Mouse (Mus musculus) myocyte (in vitro differentiated cells): ENCODE measurements around the gene Pycr1. TPM values are rescaled to one million over a fixed set of nuclear protein-coding genes. Genes with fewer than 3 reads are reported as not detected.
A peak's percentile ranks its signal among the peaks of the same experiment; 100 is the strongest.

Experiments
- H3K27me3 ChIP-seq: one replicate; pipeline ENCODE4 v1.6.1; 2011; ENCODE audit not compliant: control insufficient read depth, insufficient read depth, insufficient read length
- H3K36me3 ChIP-seq: one replicate; pipeline ENCODE4 v1.6.1; 2011; ENCODE audit not compliant: control insufficient read depth, insufficient read depth
- H3K4me2 ChIP-seq: one replicate; pipeline ENCODE4 v1.6.1; 2011; ENCODE audit warnings: low read depth, control low read depth
- H3K4me3 ChIP-seq: one replicate; pipeline ENCODE4 v1.5.1; 2011; ENCODE audit warnings: mild to moderate bottlenecking, control low read depth, moderate library complexity
- H3K79me2 ChIP-seq: one replicate; pipeline ENCODE4 v1.6.1; 2011; ENCODE audit not compliant: control insufficient read depth, insufficient read depth
- H3ac ChIP-seq: one replicate; pipeline ENCODE4 v1.6.1; 2011; ENCODE audit not compliant: control insufficient read depth, insufficient read length
- CEBPB ChIP-seq: IDR thresholded peaks from 2 replicates; pipeline ENCODE4 v1.6.1; 2011; ENCODE audit warnings: mild to moderate bottlenecking, moderate library complexity; ENCODE audit not compliant: poor library complexity, insufficient read depth, severe bottlenecking
- E2F4 ChIP-seq: IDR thresholded peaks from one replicate; pipeline ENCODE4 v1.6.1; 2011; ENCODE audit warnings: mild to moderate bottlenecking, control low read depth, moderate library complexity; ENCODE audit not compliant: insufficient read depth
- MAX ChIP-seq: IDR thresholded peaks from one replicate; pipeline ENCODE4 v1.6.1; 2011; ENCODE audit warnings: low read depth, mild to moderate bottlenecking, control low read depth
- MYOD1 ChIP-seq, 3 experiments: IDR thresholded peaks; one replicate each; pipeline ENCODE4 v1.6.1; 2011; ENCODE audit warnings: control low read depth in 2 of 3, low read depth in 2 of 3, mild to moderate bottlenecking in 2 of 3, moderate library complexity in 1 of 3; ENCODE audit not compliant: insufficient read length in 2 of 3, control insufficient read depth in 1 of 3
- MYOG ChIP-seq, 3 experiments: IDR thresholded peaks; one replicate each; pipeline ENCODE4 v1.6.1; 2011; ENCODE audit warnings: control low read depth in 2 of 3, low read depth in 2 of 3, mild to moderate bottlenecking in 2 of 3; ENCODE audit not compliant: insufficient read length in 2 of 3, control insufficient read depth in 1 of 3, insufficient read depth in 1 of 3
- POLR2A ChIP-seq: IDR thresholded peaks from one replicate; pipeline ENCODE4 v1.6.1; 2011; ENCODE audit warnings: low read depth, mild to moderate bottlenecking, control low read depth, moderate library complexity; ENCODE audit not compliant: insufficient read length
- POLR2AphosphoS2 ChIP-seq: IDR thresholded peaks from one replicate; pipeline ENCODE4 v1.6.1; 2011; ENCODE audit warnings: low read depth, control low read depth; ENCODE audit not compliant: insufficient read length
- REST ChIP-seq: IDR thresholded peaks from one replicate; pipeline ENCODE4 v1.6.1; 2011; ENCODE audit warnings: mild to moderate bottlenecking, control low read depth, moderate library complexity; ENCODE audit not compliant: insufficient read depth, insufficient read length
- SRF ChIP-seq: IDR thresholded peaks from one replicate; pipeline ENCODE4 v1.6.1; 2011; ENCODE audit warnings: low read depth; ENCODE audit not compliant: control insufficient read depth, insufficient read length
- TCF12 ChIP-seq: IDR thresholded peaks from one replicate; pipeline ENCODE4 v1.6.1; 2011; ENCODE audit warnings: mild to moderate bottlenecking, control low read depth; ENCODE audit not compliant: poor library complexity, insufficient read depth, severe bottlenecking
- TCF3 ChIP-seq: IDR thresholded peaks from one replicate; pipeline ENCODE4 v1.6.1; 2011; ENCODE audit warnings: low read depth, control low read depth; ENCODE audit not compliant: insufficient read length
- USF1 ChIP-seq: IDR thresholded peaks from one replicate; pipeline ENCODE4 v1.6.1; 2011; ENCODE audit warnings: low read depth, mild to moderate bottlenecking, control low read depth, moderate library complexity
- polyA plus RNA-seq: library from polyadenylated mRNA; unstranded; fragments of >200 nt; fragmentation: generic; extraction: Trizol; gene quantifications from one replicate; pipeline ENCODE4 v1.2.1, GENCODE M21; 2012; ENCODE audit warnings: missing spikeins

The Pycr1 gene
- polyA plus RNA-seq, 1 experiment = 56.9 TPM

DNA sequence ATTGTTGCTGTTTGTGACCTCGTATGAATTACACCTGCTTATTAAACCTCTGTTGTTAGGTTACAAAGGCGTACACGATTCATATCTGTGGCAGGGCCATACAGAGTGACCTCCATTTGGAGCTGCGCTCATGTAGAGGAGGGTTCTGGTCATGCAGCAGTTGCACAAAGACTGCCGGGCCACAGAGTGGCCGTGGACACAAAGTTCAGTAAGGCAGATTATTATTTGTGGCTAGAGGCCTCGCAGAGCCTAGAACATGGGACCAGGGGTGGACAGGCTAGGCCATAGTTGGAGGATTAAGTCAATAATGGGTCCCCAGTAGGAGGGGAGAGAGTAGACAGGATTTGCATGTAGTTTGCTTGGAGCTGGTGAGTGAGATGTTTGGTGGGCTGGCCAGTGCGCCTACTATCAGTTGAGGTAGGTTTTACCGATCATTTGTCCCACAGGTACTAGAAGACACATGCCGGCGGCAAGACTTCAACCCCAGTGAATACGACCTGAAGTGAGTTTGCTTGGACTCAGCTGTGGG, 30.1 kb upstream of the Pycr1 start:
- no peaks in the 10 kb centered on the region for H3K36me3 ChIP-seq
- peak overlapping the region; percentile 44 for H3K4me3 ChIP-seq
- H3K4me2 ChIP-seq = peak overlapping the region; percentile 96
- TF ChIP-seq MYOG (IDR thresholded peaks at IDR 0.05; ENCODE audit: control insufficient read depth in 1 of 3, insufficient read depth in 1 of 3, insufficient read length in 2 of 3, low read depth in 2 of 3) = no peak
- no peak for TF ChIP-seq USF1
- TF ChIP-seq TCF12 = no peak
- no peak for TF ChIP-seq CEBPB
- no peak for TF ChIP-seq POLR2A
- no peak for TF ChIP-seq MYOD1 (IDR thresholded peaks at IDR 0.05; ENCODE audit: control insufficient read depth in 1 of 3, insufficient read length in 2 of 3, low read depth in 2 of 3)
- no peaks in the 10 kb centered on the region for H3K27me3 ChIP-seq
- no peaks in the 10 kb centered on the region for H3K79me2 ChIP-seq
- H3ac ChIP-seq = peak overlapping the region; percentile 72

DNA sequence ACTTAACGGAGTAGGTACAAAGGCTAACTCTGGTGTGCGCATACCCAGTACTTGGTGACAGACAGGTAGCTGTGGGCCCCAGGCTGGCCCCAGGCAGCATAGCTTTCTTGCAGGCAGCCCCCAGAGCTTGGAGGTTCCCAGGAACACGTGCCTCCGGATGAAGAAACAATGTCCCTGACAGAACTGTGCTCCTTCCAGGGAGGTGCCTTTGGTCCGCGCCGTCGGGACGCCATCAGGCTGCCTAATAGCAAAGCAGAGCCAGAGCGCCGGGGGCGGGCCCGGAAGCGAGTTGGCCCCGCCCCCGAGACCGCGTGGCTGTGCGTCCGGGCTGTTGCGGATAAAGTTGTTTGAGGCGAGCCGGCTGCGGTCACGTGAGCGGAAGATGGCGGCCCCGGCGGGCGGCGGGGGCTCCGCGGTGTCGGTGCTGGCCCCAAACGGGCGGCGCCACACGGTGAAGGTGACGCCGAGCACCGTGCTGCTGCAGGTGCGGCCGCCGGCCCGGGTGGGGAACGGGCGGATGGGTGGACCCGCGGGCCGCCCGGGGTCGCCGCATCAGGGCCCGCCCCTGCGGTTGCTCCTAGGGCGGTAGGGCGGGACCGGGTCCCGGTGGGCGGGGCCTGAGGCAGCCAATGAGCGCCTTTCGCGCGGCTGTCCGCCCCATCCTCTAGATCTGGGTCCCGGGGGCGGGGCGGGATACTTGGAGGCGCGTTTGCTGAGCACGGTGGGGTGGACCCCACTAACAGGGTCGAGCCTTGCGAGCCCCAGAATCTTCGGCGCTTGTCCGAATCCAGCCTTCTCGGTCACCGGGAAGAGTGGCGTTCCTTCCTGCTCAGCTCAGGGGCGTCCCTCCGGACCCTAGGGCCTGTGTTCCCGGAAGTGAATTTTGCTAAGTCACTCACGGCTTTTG, 29.4 kb upstream of the Pycr1 start, which contains the start of gene Aspscr1:
TSS of gene Aspscr1 (plus strand) at position 287 of the 907 bp plus-strand sequence.
- H3K4me2 ChIP-seq = peak within 1 kb of the TSS; percentile 96
- peak in 1 of 3 experiments; percentile 19 for TF ChIP-seq MYOG (IDR thresholded peaks at IDR 0.05; ENCODE audit: control insufficient read depth in 1 of 3, insufficient read depth in 1 of 3, insufficient read length in 2 of 3, low read depth in 2 of 3)
- TF ChIP-seq TCF12 = no peak
- TF ChIP-seq MAX = no peak
- peak; percentile 11 for TF ChIP-seq POLR2AphosphoS2
- peak; percentile 62 for TF ChIP-seq POLR2A
- TF ChIP-seq USF1 = peak; percentile 86

DNA sequence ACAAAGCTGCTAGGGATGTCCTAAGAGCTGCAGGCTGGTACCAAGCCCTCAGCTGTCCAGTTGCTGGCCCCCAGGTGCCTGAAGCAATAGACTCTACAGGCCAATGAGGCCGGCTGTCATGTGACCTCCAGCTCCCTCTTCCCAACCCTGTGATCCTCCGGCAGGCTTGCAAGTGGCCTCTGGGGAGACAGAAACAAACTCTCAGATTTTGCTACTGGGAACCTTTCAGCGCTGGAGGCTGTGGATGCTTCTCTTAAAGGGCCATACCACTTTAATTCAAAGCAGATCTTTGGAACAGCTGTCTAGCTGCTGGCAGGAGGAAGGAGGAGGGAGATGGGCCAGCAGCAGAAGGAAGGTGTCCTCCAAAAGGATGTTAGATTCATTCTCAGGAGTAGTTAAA, 23.0 kb upstream of the Pycr1 start:
- Histone ChIP-seq H3K27me3 (peaks cover 16% of the 10 kb centered on the region), H3K79me2 (no peaks in the 10 kb centered on the region), H3K4me2 (no peak overlapping the region), H3K36me3 (no peaks in the 10 kb centered on the region), H3K4me3 (no peak overlapping the region), H3ac (no peak overlapping the region)
- TF ChIP-seq POLR2AphosphoS2 = no peak
- no peak for TF ChIP-seq POLR2A
- no peak for TF ChIP-seq MYOG (IDR thresholded peaks at IDR 0.05; ENCODE audit: control insufficient read depth in 1 of 3, insufficient read depth in 1 of 3, insufficient read length in 2 of 3, low read depth in 2 of 3)
- peak; percentile 61 for TF ChIP-seq USF1
- no peak for TF ChIP-seq E2F4

More for the DNA sequence above, 29.4 kb upstream of the Pycr1 start, which contains the start of gene Aspscr1:
- peak within 1 kb of the TSS; percentile 44 for H3K4me3 ChIP-seq
- H3ac ChIP-seq = peak within 1 kb of the TSS; percentile 72
- H3K27me3 ChIP-seq = no peaks in the 10 kb centered on the region
- no peaks in the 10 kb centered on the region for H3K36me3 ChIP-seq
- no peaks in the 10 kb centered on the region for H3K79me2 ChIP-seq

DNA sequence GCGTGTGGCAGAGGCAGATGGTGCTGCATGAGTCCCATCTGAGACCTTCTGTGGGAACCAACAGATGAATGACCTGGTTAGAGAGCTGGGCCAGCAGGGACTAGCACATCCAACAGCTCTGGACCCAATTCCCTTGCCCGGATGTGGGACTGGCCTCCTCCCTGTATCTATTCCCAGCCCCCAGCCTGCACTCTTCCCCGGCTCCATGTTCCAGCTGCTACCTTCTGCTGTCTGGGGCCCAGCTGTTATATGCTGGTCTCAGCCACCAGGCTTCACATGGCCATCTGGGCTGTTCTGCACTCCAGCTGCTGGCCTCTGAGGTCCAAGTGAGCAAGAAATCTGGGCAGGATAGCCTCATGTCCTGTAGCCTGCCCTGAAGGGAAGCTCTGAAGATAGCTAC, 21.8 kb upstream of the Pycr1 start:
- Histone ChIP-seq H3ac (no peak overlapping the region), H3K4me3 (no peak overlapping the region), H3K79me2 (no peaks in the 10 kb centered on the region), H3K4me2 (no peak overlapping the region), H3K27me3 (peaks cover 28% of the 10 kb centered on the region), H3K36me3 (no peaks in the 10 kb centered on the region)
- peak in 2 of 3 experiments; percentile 36 to 37 for TF ChIP-seq MYOD1 (IDR thresholded peaks at IDR 0.05; ENCODE audit: control insufficient read depth in 1 of 3, insufficient read length in 2 of 3, low read depth in 2 of 3)
- no peak for TF ChIP-seq TCF12

DNA sequence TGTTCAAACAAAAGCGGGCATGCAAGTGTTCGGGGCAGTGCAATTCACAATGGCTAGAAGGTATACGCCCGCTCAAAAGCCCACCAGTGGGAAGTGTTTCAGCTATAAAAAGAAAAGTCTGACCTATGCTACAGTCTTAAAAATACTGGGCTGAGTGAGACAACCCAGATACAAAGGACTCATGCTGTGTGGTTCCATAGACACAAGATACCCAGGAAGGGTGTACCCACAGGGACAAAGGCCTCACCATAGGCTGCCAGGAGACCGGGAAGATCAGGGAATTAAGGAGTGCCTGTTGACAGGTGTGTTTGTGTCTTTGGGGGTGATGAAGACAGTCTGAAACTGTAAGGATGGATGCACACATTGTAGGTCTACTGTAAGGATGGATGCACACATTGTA, 20.1 kb upstream of the Pycr1 start:
- TF ChIP-seq MYOD1 (IDR thresholded peaks at IDR 0.05; ENCODE audit: control insufficient read depth in 1 of 3, insufficient read length in 2 of 3, low read depth in 2 of 3) (no peak), CEBPB (no peak), TCF3 (no peak), MYOG (IDR thresholded peaks at IDR 0.05; ENCODE audit: control insufficient read depth in 1 of 3, insufficient read depth in 1 of 3, insufficient read length in 2 of 3, low read depth in 2 of 3) (no peak), POLR2AphosphoS2 (no peak), E2F4 (no peak), MAX (no peak), USF1 (no peak), POLR2A (no peak), TCF12 (no peak), REST (no peak), SRF (no peak)
- H3K79me2 ChIP-seq = no peaks in the 10 kb centered on the region
- H3ac ChIP-seq = no peak overlapping the region
- H3K4me3 ChIP-seq = no peak overlapping the region
- no peaks in the 10 kb centered on the region for H3K36me3 ChIP-seq
- H3K4me2 ChIP-seq = no peak overlapping the region
- H3K27me3 ChIP-seq = peaks cover 45% of the 10 kb centered on the region
